Mouse (Mus musculus) heart, postnatal 25 days (tissue): ENCODE measurements around the gene Nin. TPM values are rescaled to one million over a fixed set of nuclear protein-coding genes. Genes with fewer than 3 reads are reported as not detected.
"Not testable (repeated sequence)": the region's sequence is repeated elsewhere in the genome, so short reads cannot be mapped to it uniquely, and the experiment has no call there.

Source experiments
- DNase-seq: peaks from one replicate; pipeline ENCODE4 v3.0.0; 2022; ENCODE audit warnings: low spot score
- intact Hi-C: fragments of 180-260 bp; cut with DNase I; formaldehyde crosslinking; loops from one replicate; pipeline ENCODE4 v1.15.1; 2025
- total RNA-seq, 2 experiments: library from RNA; stranded (reverse); gene quantifications; 2 replicates each; pipeline ENCODE4 v1.2.3; 2021

Gene Nin
- total RNA-seq, result 10 to 100 TPM; 17.2 to 18.2 TPM

GRCm38 (mm10) chr12:70113351-70113750 lies at the start of gene Nin:
Nin (minus strand) TSS chr12:70113717.
- intact Hi-C loops, result loop anchor here (5.0 kb wide), 1 partner anchor 34 kb away; no protein-coding TSS in a partner anchor
- no peak for DNase-seq

GRCm38 (mm10) chr12:70161057-70161456 lies 47.5 kb upstream of the Nin start:
- intact Hi-C loops, result no loop called here
- DNase-seq, result no peak

GRCm38 (mm10) chr12:70157292-70158066 lies 44.0 kb upstream of the Nin start:
- intact Hi-C loops, result no loop called here

GRCm38 (mm10) chr12:70156222-70156621 lies 42.7 kb upstream of the Nin start:
- intact Hi-C loops, result no loop called here
- no peak for DNase-seq

More at GRCm38 (mm10) chr12:70157292-70158066, 44.0 kb upstream of the Nin start:
- DNase-seq, result no peak

DNA sequence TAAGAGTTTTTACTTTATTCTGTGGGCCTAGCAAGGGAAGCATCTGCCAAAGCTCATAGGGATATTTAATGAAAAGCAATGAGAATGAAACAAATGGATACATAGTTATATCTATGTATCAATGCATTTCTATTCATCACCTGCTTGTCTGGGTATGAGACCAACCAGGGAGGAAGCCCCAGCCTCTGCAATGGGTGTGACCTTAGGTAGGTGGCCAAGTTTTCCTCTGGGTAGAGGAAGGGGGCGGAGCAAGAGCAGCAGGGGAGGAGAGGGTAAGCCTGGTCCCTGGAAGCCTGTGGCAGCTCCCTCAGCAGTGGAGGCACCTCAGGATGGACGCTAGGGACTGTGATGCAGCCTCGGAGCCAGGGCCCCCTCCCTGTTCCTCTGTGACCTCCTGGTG lies 40.3 kb upstream of the Nin start, which contains the start of gene Abhd12b:
Gene Abhd12b (plus strand): TSS at position 301 of the 400 bp plus-strand sequence.
- intact Hi-C loops, result no loop called here
- no peak for DNase-seq

- intact Hi-C loops, result loop anchor here (5.0 kb wide), 3 partner anchors 36 to 186 kb away; partner anchors contain the start of gene Nin
- DNase-seq, result no peak
Measured at GRCm38 (mm10) chr12:70148631-70149265, 35.2 kb upstream of the Nin start.

- DNase-seq, result no peak
- intact Hi-C loops, result loop anchor here (5.0 kb wide), 3 partner anchors 36 to 186 kb away; partner anchors contain the start of gene Nin
Measured at GRCm38 (mm10) chr12:70147986-70148630, 34.6 kb upstream of the Nin start.

GRCm38 (mm10) chr12:70145586-70145985 lies 32.1 kb upstream of the Nin start:
- intact Hi-C loops, result loop anchor here (5.0 kb wide), 3 partner anchors 33 to 183 kb away; partner anchors contain the start of gene Nin
- DNase-seq, result no peak

DNA sequence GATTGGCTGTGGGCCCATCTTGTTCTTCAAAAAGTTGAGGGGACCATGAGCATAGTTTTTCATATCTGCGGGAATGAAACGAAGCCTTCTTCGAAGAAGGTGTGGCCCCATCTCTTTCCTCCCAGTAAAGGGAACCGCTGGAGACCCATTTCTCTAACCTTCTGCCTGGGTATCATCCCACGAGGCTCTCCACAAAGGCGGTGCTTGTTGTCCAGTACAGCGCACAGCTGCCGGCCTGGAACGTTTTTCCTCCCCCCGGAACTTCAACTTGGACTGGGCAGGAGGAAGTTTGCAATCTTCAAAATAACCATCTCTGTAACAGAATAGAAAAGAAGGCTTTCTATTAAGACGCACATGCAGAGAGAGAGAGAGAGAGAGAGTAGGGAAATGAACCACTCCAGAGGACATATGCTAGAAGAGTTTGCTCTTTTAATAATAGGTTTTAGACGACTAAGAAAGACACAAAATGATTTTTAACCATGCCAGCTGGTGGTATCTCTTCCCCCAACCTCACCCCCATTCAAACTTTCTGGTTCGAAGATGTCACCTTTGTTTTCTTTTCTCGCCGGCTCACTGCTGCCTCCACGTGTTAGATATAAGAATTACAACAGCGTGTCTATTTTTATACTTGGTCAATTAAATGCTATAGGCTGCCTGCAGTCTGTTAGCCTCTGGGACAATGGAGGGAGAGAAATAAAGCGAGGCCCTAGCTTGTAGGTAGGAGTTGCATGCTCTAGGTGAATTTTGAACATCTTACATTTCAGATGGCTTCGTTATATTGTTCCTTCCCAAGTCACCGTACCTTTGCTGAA lies 31.3 kb upstream of the Nin start:
- DNase-seq, result no peak
- intact Hi-C loops, result loop anchor here (5.0 kb wide), 4 partner anchors 33 to 183 kb away; partner anchors contain the start of gene Nin

GRCm38 (mm10) chr12:70144106-70144587 lies 30.6 kb upstream of the Nin start:
- intact Hi-C loops, result loop anchor here (5.0 kb wide), 1 partner anchor 82 kb away; no protein-coding TSS in a partner anchor
- not testable (repeated sequence) for DNase-seq

DNA sequence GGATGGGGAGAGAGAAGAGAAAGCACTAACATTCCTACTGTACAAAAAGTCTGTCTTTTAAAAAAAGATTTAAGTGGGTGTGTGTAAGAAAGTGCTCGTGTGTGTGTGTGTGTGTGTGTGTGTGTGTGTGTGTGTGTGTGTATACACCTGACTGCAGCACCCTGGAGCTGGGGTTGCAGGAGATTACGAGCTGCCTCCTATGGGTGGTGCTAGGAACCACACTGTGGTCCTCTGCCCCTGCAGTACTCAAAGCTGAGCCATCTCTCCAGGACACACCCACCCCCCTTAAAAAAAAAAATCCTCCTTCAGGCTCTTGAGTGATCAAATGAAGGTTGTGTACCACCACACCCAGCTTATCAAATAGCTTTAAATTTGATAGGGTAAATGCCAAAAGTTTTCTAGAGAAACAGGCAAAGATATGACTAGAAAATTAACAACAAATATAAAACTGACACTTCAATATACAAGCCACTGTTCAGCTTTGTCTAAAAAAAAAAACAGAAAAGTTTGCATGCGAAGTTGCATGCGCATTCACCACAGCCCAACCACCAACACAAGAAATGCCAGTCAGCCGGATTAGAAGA lies 27.6 kb upstream of the Nin start:
- intact Hi-C loops, result loop anchor here (5.0 kb wide), 1 partner anchor 79 kb away; no protein-coding TSS in a partner anchor

GRCm38 (mm10) chr12:70140542-70140941 lies 27.0 kb upstream of the Nin start:
- DNase-seq, result no peak

More for the DNA sequence above, 27.6 kb upstream of the Nin start:
- no peak for DNase-seq

GRCm38 (mm10) chr12:70139871-70140270 lies 26.4 kb upstream of the Nin start:
- intact Hi-C loops, result loop anchor here (5.0 kb wide), 1 partner anchor 78 kb away; no protein-coding TSS in a partner anchor
- no peak for DNase-seq

More at GRCm38 (mm10) chr12:70140542-70140941, 27.0 kb upstream of the Nin start:
- intact Hi-C loops, result loop anchor here (5.0 kb wide), 1 partner anchor 78 kb away; no protein-coding TSS in a partner anchor

GRCm38 (mm10) chr12:70137626-70138025 lies 24.1 kb upstream of the Nin start:
- intact Hi-C loops, result no loop called here
- DNase-seq, result no peak

GRCm38 (mm10) chr12:70137095-70137494 lies 23.6 kb upstream of the Nin start:
- no peak for DNase-seq
- intact Hi-C loops, result no loop called here

GRCm38 (mm10) chr12:70136185-70136756 lies 22.8 kb upstream of the Nin start:
- intact Hi-C loops, result no loop called here
- DNase-seq, result no peak

DNA sequence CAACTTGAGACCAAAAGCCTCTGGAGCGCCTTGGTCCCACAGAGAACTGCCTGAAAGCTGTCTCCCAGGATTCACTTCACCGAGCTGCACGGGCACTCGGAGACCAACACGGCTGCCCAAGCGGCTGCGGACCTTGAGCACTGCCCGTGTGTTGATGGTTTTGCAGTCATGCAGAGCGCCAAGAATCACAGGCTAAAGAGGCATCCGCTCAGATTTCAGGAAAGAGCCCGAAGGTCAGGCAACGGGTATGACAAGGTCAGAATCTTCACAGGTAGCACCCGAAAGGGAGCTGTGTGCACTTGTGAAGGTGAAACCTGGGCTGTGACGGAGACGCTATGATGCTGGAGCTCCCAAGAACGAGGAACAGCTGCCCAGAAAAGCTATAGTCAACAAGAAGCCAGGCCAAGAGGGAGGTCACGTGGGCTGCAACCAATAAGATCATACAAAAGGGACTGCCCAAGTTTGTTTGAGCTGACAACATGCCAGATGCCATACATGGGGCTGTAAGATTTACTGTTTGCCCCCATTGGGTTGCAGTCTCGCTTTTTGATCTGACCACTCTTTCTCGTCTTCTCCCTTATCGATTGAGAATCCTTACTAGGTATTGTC lies 21.2 kb upstream of the Nin start:
- intact Hi-C loops, result no loop called here
- DNase-seq, result no peak
